Mouse (Mus musculus) splenic B cell, adult 2 months (primary cell): ENCODE measurements around the gene Prr19.
A peak's percentile ranks its signal among the peaks of the same experiment; 100 is the strongest.
"Not testable (repeated sequence)": the region's sequence is repeated elsewhere in the genome, so short reads cannot be mapped to it uniquely, and the experiment has no call there.

Experiments
- DNase-seq: peaks from one replicate; pipeline ENCODE4 v3.0.0-alpha.2; 2011; ENCODE audit warnings: low read depth, low spot score
- H3K27me3 ChIP-seq: 2 replicates; pipeline ENCODE4 v1.6.1; 2012; ENCODE audit warnings: mild to moderate bottlenecking, low read length, moderate library complexity, mixed read lengths; ENCODE audit not compliant: control insufficient read depth, poor library complexity, insufficient read depth, severe bottlenecking
- H3K36me3 ChIP-seq: 2 replicates; pipeline ENCODE4 v1.6.1; 2012; ENCODE audit warnings: mild to moderate bottlenecking, low read length, moderate library complexity, mixed read lengths; ENCODE audit not compliant: control insufficient read depth, poor library complexity, insufficient read depth, severe bottlenecking

Prr19 gene

GRCm38 (mm10) chr7:25301063-25301462, at the start of gene Prr19:
Prr19 (plus strand) TSS chr7:25301411.
- DNase-seq, result no peak
- no peaks in the 10 kb centered on the region for H3K36me3 ChIP-seq
- no peaks in the 10 kb centered on the region for H3K27me3 ChIP-seq

- DNase-seq, result no peak
Measured at GRCm38 (mm10) chr7:25251822-25252221, 49.4 kb upstream of the Prr19 start.

GRCm38 (mm10) chr7:25261896-25262295, 39.3 kb upstream of the Prr19 start:
- Histone ChIP-seq H3K27me3 (no peaks in the 10 kb centered on the region), H3K36me3 (no peaks in the 10 kb centered on the region)
- DNase-seq, result no peak

More at GRCm38 (mm10) chr7:25251822-25252221, 49.4 kb upstream of the Prr19 start:
- Histone ChIP-seq H3K36me3 (no peaks in the 10 kb centered on the region), H3K27me3 (no peaks in the 10 kb centered on the region; the same call in none of the 2 replicates)

GRCm38 (mm10) chr7:25263968-25264870, 37.0 kb upstream of the Prr19 start:
- Histone ChIP-seq H3K36me3 (no peaks in the 10 kb centered on the region), H3K27me3 (no peaks in the 10 kb centered on the region)
- no peak for DNase-seq

- not testable (repeated sequence) for H3K27me3 ChIP-seq, DNase-seq, H3K36me3 ChIP-seq
Measured at GRCm38 (mm10) chr7:25265743-25266142, 35.5 kb upstream of the Prr19 start.

- Histone ChIP-seq H3K36me3 (no peaks in the 10 kb centered on the region), H3K27me3 (no peaks in the 10 kb centered on the region)
- DNase-seq, result no peak
Measured at GRCm38 (mm10) chr7:25266180-25266962, 34.8 kb upstream of the Prr19 start.

- H3K36me3 ChIP-seq, result no peaks in the 10 kb centered on the region
- H3K27me3 ChIP-seq, result no peaks in the 10 kb centered on the region
- DNase-seq, result peak; percentile 100
Measured at GRCm38 (mm10) chr7:25267301-25267750, 33.9 kb upstream of the Prr19 start, which contains the start of gene Cic. Cic (plus strand) TSS chr7:25267704.

GRCm38 (mm10) chr7:25267751-25268463, 33.3 kb upstream of the Prr19 start:
- Histone ChIP-seq H3K27me3 (no peaks in the 10 kb centered on the region), H3K36me3 (peaks cover 3% of the 10 kb centered on the region)
- DNase-seq, result peak; percentile 100

GRCm38 (mm10) chr7:25268588-25268987, 32.6 kb upstream of the Prr19 start:
- H3K27me3 ChIP-seq, result no peaks in the 10 kb centered on the region
- DNase-seq, result no peak
- peaks cover 3% of the 10 kb centered on the region for H3K36me3 ChIP-seq

- Histone ChIP-seq H3K36me3 (peaks cover 3% of the 10 kb centered on the region), H3K27me3 (no peaks in the 10 kb centered on the region)
- peak; percentile 29 for DNase-seq
Measured at GRCm38 (mm10) chr7:25269029-25269428, 32.2 kb upstream of the Prr19 start.

- H3K36me3 ChIP-seq, result peaks cover 3% of the 10 kb centered on the region
- H3K27me3 ChIP-seq, result no peaks in the 10 kb centered on the region
- peak; percentile 69 for DNase-seq
Measured at GRCm38 (mm10) chr7:25269545-25270271, 31.5 kb upstream of the Prr19 start.

- peaks cover 3% of the 10 kb centered on the region for H3K36me3 ChIP-seq
- no peaks in the 10 kb centered on the region for H3K27me3 ChIP-seq
- no peak for DNase-seq
Measured at GRCm38 (mm10) chr7:25270652-25271633, 30.3 kb upstream of the Prr19 start.
